Mouse (Mus musculus): Measurements from ENCODE around the gene Hbb-bs. TPM values are rescaled to one million over a fixed set of nuclear protein-coding genes. Genes with fewer than 3 reads are reported as not detected.
"Not testable (repeated sequence)": the region's sequence is repeated elsewhere in the genome, so short reads cannot be mapped to it uniquely, and the experiment has no call there.

Hbb-bs gene
- polyA plus RNA-seq, 1 experiment from 2014 or later: 4,307 TPM

DNA sequence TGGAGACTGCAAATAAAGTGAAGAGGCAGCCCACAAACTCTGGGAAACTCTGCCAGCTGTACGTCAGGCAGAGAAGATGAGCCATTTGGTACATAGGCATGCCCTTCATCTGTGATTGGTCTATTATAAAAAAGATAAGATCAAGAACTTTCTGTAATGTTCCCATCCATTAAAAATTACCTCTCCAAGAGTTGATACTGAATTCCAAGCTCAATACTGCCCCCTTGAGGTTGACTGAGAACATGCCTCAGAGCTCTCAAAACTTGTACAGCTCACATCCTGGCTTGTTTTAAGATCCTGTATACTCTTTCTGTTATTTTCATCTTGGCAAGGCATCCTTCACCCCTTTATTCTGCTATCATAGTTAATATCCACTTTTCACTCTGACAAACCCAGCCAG lies 21.0 kb downstream of the Hbb-bs start:
- H3K27me3 ChIP-seq (ENCODE audit: control insufficient read depth, insufficient read depth, low read length): no peaks in the 10 kb centered on the region
- 67% methylated on average over 1 of the region's 1 CpGs for WGBS
- H3K4me3 ChIP-seq (ENCODE audit: low read length): no peak overlapping the region
- no peak overlapping the region for H3K4me2 ChIP-seq (replicated peaks; ENCODE audit: low read depth, low read length)
- H3K4me1 ChIP-seq (ENCODE audit: control insufficient read depth, insufficient read depth, low read length): no peaks in the 10 kb centered on the region
- no peaks in the 10 kb centered on the region for H3K9me3 ChIP-seq (ENCODE audit: control insufficient read depth, low read length)
- no peak overlapping the region for H3K27ac ChIP-seq (ENCODE audit: low read depth, low read length)
- H3K36me3 ChIP-seq (ENCODE audit: control insufficient read depth, insufficient read depth, low read length): no peaks in the 10 kb centered on the region
- ATAC-seq (ENCODE audit: low FRiP score, low TSS enrichment): no peak
- no peak overlapping the region for H3K9ac ChIP-seq (ENCODE audit: low read depth, low read length)

DNA sequence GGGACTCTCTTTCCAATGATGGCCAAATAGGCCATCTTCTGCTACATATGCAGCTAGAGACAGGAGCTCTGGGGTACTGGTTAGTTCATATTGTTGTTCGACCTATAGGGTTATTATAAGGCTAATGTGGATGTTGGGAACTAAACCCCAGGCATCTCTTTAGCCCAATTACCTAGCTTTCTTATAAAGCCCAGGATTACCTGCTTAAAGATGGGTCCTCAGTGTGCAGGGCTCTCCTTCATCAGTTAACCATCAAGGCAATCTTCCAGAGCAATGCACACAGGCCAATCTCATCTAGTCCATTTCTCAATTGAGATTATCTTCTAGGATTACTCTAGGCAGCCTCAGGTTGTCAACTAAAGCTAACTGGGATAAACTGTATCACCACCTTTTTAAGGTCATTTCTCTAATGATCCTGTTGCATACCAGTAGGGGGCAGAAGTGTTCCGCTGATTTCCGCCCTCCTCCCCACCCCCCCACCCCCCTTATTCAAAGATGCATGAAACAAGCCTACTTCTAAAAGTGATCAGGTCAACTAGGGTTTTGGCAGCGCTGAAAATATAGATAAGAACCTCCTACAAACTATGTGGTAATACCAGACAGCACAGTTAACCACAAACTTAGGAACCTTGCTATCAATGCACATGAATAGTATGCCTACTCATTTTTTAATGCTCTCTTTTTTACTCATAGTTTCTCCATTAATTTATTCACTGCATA lies 35.1 kb downstream of the Hbb-bs start:
- no peak overlapping the region for H3K4me3 ChIP-seq (ENCODE audit: low read length)
- H3K36me3 ChIP-seq (ENCODE audit: control insufficient read depth, insufficient read depth, low read length): no peaks in the 10 kb centered on the region
- no peak overlapping the region for H3K9ac ChIP-seq (ENCODE audit: low read depth, low read length)
- H3K4me2 ChIP-seq (replicated peaks; ENCODE audit: low read depth, low read length): no peak overlapping the region
- no peaks in the 10 kb centered on the region for H3K9me3 ChIP-seq (ENCODE audit: control insufficient read depth, low read length)
- H3K4me1 ChIP-seq (ENCODE audit: control insufficient read depth, insufficient read depth, low read length): no peaks in the 10 kb centered on the region
- H3K27ac ChIP-seq (ENCODE audit: low read depth, low read length): no peak overlapping the region
- H3K27me3 ChIP-seq (ENCODE audit: control insufficient read depth, insufficient read depth, low read length): no peaks in the 10 kb centered on the region
- WGBS: 29% methylated on average over 4 of the region's 4 CpGs
- no peak for ATAC-seq (ENCODE audit: low FRiP score, low TSS enrichment)

DNA sequence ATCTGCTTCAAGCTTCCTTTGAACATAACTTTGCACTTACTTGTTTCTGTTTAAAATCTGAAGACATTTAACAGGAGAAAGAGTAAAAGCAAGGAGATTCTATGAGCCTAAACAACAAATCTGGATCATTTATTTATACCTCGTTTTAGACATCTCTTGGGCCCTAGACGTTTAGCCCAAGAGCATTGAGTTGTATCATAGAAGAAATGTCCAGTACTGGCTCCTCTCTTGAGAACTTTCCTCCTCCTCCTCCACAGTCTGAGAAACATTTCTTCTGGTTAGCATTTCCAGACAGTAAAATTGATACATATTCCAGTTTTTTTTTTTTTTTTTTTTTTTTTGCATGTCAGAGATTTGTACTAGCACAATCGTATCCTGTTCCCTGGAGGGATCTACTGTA lies 36.2 kb downstream of the Hbb-bs start, which contains the start of gene Olfr67:
Gene Olfr67 (minus strand): TSS at position 101 of the 400 bp plus-strand sequence.
- Histone ChIP-seq H3K27me3 (ENCODE audit: control insufficient read depth, insufficient read depth, low read length) (no peaks in the 10 kb centered on the region), H3K4me1 (ENCODE audit: control insufficient read depth, insufficient read depth, low read length) (no peaks in the 10 kb centered on the region), H3K27ac (ENCODE audit: low read depth, low read length) (no peak within 1 kb of the TSS), H3K36me3 (ENCODE audit: control insufficient read depth, insufficient read depth, low read length) (no peaks in the 10 kb centered on the region), H3K4me3 (ENCODE audit: low read length) (no peak within 1 kb of the TSS), H3K9ac (ENCODE audit: low read depth, low read length) (no peak within 1 kb of the TSS), H3K9me3 (ENCODE audit: control insufficient read depth, low read length) (no peaks in the 10 kb centered on the region), H3K4me2 (replicated peaks; ENCODE audit: low read depth, low read length) (no peak within 1 kb of the TSS)
- 79% methylated on average over 3 of the region's 3 CpGs for WGBS
- ATAC-seq (ENCODE audit: low FRiP score, low TSS enrichment): no peak

DNA sequence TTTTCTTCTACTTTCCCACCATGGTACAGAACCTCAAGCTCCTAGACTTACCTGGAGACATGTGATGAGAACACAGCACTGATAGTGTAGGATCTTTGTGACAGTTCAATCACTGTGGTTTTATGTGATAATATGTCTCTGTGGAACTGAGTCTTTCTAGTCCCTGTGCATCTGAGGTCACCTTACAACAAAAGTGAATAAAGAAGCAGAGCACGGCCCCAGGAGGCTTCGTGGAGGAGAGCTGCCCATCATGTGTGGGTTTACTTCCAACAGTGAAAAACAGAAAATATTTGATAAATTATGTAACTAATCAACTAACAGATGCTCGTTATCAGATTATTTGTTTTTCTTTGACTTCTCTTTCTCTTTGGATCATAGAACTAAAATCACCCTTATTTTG lies 48.3 kb downstream of the Hbb-bs start, which contains the start of gene Olfr68:
Gene Olfr68 (minus strand): TSS at position 101 of the 400 bp plus-strand sequence.
- H3K9me3 ChIP-seq (ENCODE audit: control insufficient read depth, low read length): no peaks in the 10 kb centered on the region
- H3K4me1 ChIP-seq (ENCODE audit: control insufficient read depth, insufficient read depth, low read length): no peaks in the 10 kb centered on the region
- WGBS: 78% methylated on average over 3 of the region's 3 CpGs
- no peaks in the 10 kb centered on the region for H3K36me3 ChIP-seq (ENCODE audit: control insufficient read depth, insufficient read depth, low read length)
- H3K4me3 ChIP-seq (ENCODE audit: low read length): no peak within 1 kb of the TSS
- no peak for ATAC-seq (ENCODE audit: low FRiP score, low TSS enrichment)
- no peak within 1 kb of the TSS for H3K9ac ChIP-seq (ENCODE audit: low read depth, low read length)
- H3K4me2 ChIP-seq (replicated peaks; ENCODE audit: low read depth, low read length): no peak within 1 kb of the TSS
- H3K27me3 ChIP-seq (ENCODE audit: control insufficient read depth, insufficient read depth, low read length): no peaks in the 10 kb centered on the region
- H3K27ac ChIP-seq (ENCODE audit: low read depth, low read length): no peak within 1 kb of the TSS

DNA sequence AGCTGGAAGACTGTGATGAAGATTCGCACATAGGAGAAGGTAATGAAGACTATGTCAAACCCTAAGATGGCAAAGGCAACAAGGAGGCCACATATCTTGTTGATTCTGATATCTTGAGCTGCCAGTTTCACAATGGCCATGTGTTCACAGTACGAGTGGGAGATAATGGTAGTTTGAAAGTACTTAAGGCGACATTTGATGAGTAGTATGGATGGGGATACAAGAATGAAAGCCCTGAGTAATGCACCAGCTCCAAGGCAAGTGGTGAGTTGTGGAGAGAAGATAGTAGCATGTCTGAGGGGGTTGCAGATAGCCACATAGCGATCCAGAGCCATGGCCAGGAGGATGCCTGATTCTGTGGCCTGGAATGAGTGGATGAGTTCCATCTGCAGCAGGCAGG lies 50.2 kb downstream of the Hbb-bs start:
- H3K9ac ChIP-seq (ENCODE audit: low read depth, low read length); H3K27me3 ChIP-seq (ENCODE audit: control insufficient read depth, insufficient read depth, low read length); H3K27ac ChIP-seq (ENCODE audit: low read depth, low read length); H3K9me3 ChIP-seq (ENCODE audit: control insufficient read depth, low read length); H3K4me1 ChIP-seq (ENCODE audit: control insufficient read depth, insufficient read depth, low read length); H3K4me3 ChIP-seq (ENCODE audit: low read length); H3K36me3 ChIP-seq (ENCODE audit: control insufficient read depth, insufficient read depth, low read length); ATAC-seq (ENCODE audit: low FRiP score, low TSS enrichment); H3K4me2 ChIP-seq (replicated peaks; ENCODE audit: low read depth, low read length): not testable (repeated sequence)
- 76% methylated on average over 4 of the region's 4 CpGs for WGBS

Other genes with a start within 250 kb of the Hbb-bs start
- not detected in 2 replicates for gene Olfr618, start 238.0 kb downstream of the Hbb-bs start, polyA plus RNA-seq (2014; fragmentation: Nextera tagmentation; extraction: Ambion mirVana)
- gene Olfr619, start 227.5 kb downstream of the Hbb-bs start, polyA plus RNA-seq (2014; fragmentation: Nextera tagmentation; extraction: Ambion mirVana): not detected in 2 replicates
- not detected in 2 replicates for gene Olfr620, start 215.6 kb downstream of the Hbb-bs start, polyA plus RNA-seq (2014; fragmentation: Nextera tagmentation; extraction: Ambion mirVana)
- not detected in 2 replicates for gene Olfr622, start 185.4 kb downstream of the Hbb-bs start, polyA plus RNA-seq (2014; fragmentation: Nextera tagmentation; extraction: Ambion mirVana)
- not detected in 2 replicates for gene Olfr623, start 164.4 kb downstream of the Hbb-bs start, polyA plus RNA-seq (2014; fragmentation: Nextera tagmentation; extraction: Ambion mirVana)
- 0.04 TPM in 1 of 2 replicates, not detected in the other for gene Olfr624, start 156.9 kb downstream of the Hbb-bs start, polyA plus RNA-seq (2014; fragmentation: Nextera tagmentation; extraction: Ambion mirVana)
- not detected in 2 replicates for gene Olfr625-ps1, start 145.4 kb downstream of the Hbb-bs start, polyA plus RNA-seq (2014; fragmentation: Nextera tagmentation; extraction: Ambion mirVana)
- gene Olfr243, start 113.4 kb downstream of the Hbb-bs start, polyA plus RNA-seq (2014; fragmentation: Nextera tagmentation; extraction: Ambion mirVana): not detected in 2 replicates
- gene Olfr628, start 97.7 kb downstream of the Hbb-bs start, polyA plus RNA-seq (2014; fragmentation: Nextera tagmentation; extraction: Ambion mirVana): not detected in 2 replicates
- gene Olfr629, start 83.2 kb downstream of the Hbb-bs start, polyA plus RNA-seq (2014; fragmentation: Nextera tagmentation; extraction: Ambion mirVana): not detected in 2 replicates
- not detected in 2 replicates for gene Olfr630, start 70.8 kb downstream of the Hbb-bs start, polyA plus RNA-seq (2014; fragmentation: Nextera tagmentation; extraction: Ambion mirVana)
- not detected in 2 replicates for gene Olfr69, start 56.5 kb downstream of the Hbb-bs start, polyA plus RNA-seq (2014; fragmentation: Nextera tagmentation; extraction: Ambion mirVana)
- gene Olfr68, start 48.4 kb downstream of the Hbb-bs start, polyA plus RNA-seq (2014; fragmentation: Nextera tagmentation; extraction: Ambion mirVana): not detected in 2 replicates
- gene Olfr67, start 36.3 kb downstream of the Hbb-bs start, polyA plus RNA-seq (2014; fragmentation: Nextera tagmentation; extraction: Ambion mirVana): not detected in 2 replicates
- gene Hbb-bt, start 14.1 kb downstream of the Hbb-bs start, polyA plus RNA-seq (2014; fragmentation: Nextera tagmentation; extraction: Ambion mirVana): 1,529 and 1,788 TPM in 2 replicates
- not detected in 2 replicates for gene Hbb-bh2, start 12.4 kb upstream of the Hbb-bs start, polyA plus RNA-seq (2014; fragmentation: Nextera tagmentation; extraction: Ambion mirVana)
- gene Hbb-bh1, start 15.1 kb upstream of the Hbb-bs start, polyA plus RNA-seq (2014; fragmentation: Nextera tagmentation; extraction: Ambion mirVana): 2.8 and 6.5 TPM in 2 replicates
- gene Hbb-y, start 25.1 kb upstream of the Hbb-bs start, polyA plus RNA-seq (2014; fragmentation: Nextera tagmentation; extraction: Ambion mirVana): 578 and 855 TPM in 2 replicates
- gene Olfr66, start 58.2 kb upstream of the Hbb-bs start, polyA plus RNA-seq (2014; fragmentation: Nextera tagmentation; extraction: Ambion mirVana): not detected in 2 replicates
- gene Olfr64, start 66.4 kb upstream of the Hbb-bs start, polyA plus RNA-seq (2014; fragmentation: Nextera tagmentation; extraction: Ambion mirVana): not detected in 2 replicates
- gene Olfr65, start 75.4 kb upstream of the Hbb-bs start, polyA plus RNA-seq (2014; fragmentation: Nextera tagmentation; extraction: Ambion mirVana): not detected in 2 replicates
- gene Olfr631, start 100.7 kb upstream of the Hbb-bs start, polyA plus RNA-seq (2014; fragmentation: Nextera tagmentation; extraction: Ambion mirVana): not detected in 2 replicates
- gene Olfr632, start 106.3 kb upstream of the Hbb-bs start, polyA plus RNA-seq (2014; fragmentation: Nextera tagmentation; extraction: Ambion mirVana): not detected in 2 replicates
- not detected in 2 replicates for gene Olfr633, start 116.3 kb upstream of the Hbb-bs start, polyA plus RNA-seq (2014; fragmentation: Nextera tagmentation; extraction: Ambion mirVana)
- gene Olfr635, start 143.1 kb upstream of the Hbb-bs start, polyA plus RNA-seq (2014; fragmentation: Nextera tagmentation; extraction: Ambion mirVana): 0.03 TPM in 1 of 2 replicates, not detected in the other
- not detected in 2 replicates for gene Olfr638, start 170.7 kb upstream of the Hbb-bs start, polyA plus RNA-seq (2014; fragmentation: Nextera tagmentation; extraction: Ambion mirVana)
- gene Olfr639, start 189.2 kb upstream of the Hbb-bs start, polyA plus RNA-seq (2014; fragmentation: Nextera tagmentation; extraction: Ambion mirVana): 0.03 TPM in 1 of 2 replicates, not detected in the other
- not detected in 2 replicates for gene Olfr640, start 197.5 kb upstream of the Hbb-bs start, polyA plus RNA-seq (2014; fragmentation: Nextera tagmentation; extraction: Ambion mirVana)
- gene Olfr641, start 207.3 kb upstream of the Hbb-bs start, polyA plus RNA-seq (2014; fragmentation: Nextera tagmentation; extraction: Ambion mirVana): not detected in 2 replicates
- not detected in 2 replicates for gene Olfr642, start 224.6 kb upstream of the Hbb-bs start, polyA plus RNA-seq (2014; fragmentation: Nextera tagmentation; extraction: Ambion mirVana)
- not detected in 2 replicates for gene 4930516K23Rik, start 233.3 kb upstream of the Hbb-bs start, polyA plus RNA-seq (2014; fragmentation: Nextera tagmentation; extraction: Ambion mirVana)
- gene Olfr644, start 243.8 kb upstream of the Hbb-bs start, polyA plus RNA-seq (2014; fragmentation: Nextera tagmentation; extraction: Ambion mirVana): not detected in 2 replicates